Mouse (Mus musculus) Patski (cell line): ENCODE data around the gene Ms4a6b. TPM values are rescaled to one million over a fixed set of nuclear protein-coding genes. Genes with fewer than 3 reads are reported as not detected.
"Not testable (repeated sequence)": the region's sequence is repeated elsewhere in the genome, so short reads cannot be mapped to it uniquely, and the experiment has no call there.

ENCODE experiments used
- ATAC-seq: fragments of 100-300 bp; one replicate; pipeline ENCODE4 v1.8.0; 2021
- CTCF ChIA-PET: fragments of 350-600 bp; sonication (Branson Sonifier 250); formaldehyde crosslinking; loops from one replicate; lab custom pipeline; 2022; ENCODE audit warnings: inconsistent platforms; lab: Charles Lee
- POLR2A ChIA-PET: fragments of 350-600 bp; sonication (Branson Sonifier 250); formaldehyde crosslinking; loops from one replicate; lab custom pipeline; 2022; ENCODE audit warnings: antibody characterized with exemption, inconsistent platforms; lab: Charles Lee
- DNase-seq: peaks from one replicate; pipeline ENCODE4 v3.0.0-alpha.2; 2011; ENCODE audit warnings: low read depth, low spot score
- H3K27me3 ChIP-seq: fragments of 371-371 bp; one replicate; pipeline ENCODE4 v1.5.1; 2021
- CTCF ChIP-seq: fragments of 100-300 bp; IDR thresholded peaks from one replicate; pipeline ENCODE4 v1.5.1; 2021
- in situ Hi-C: fragments of 300-500 bp; cut with MboI; formaldehyde crosslinking; loops from 3 replicates; pipeline ENCODE4 v1.11.1; 2018; ENCODE audit warnings: low pct_unique_long_range_greater_than_20kb, mixed read lengths
- polyA plus RNA-seq: library from polyadenylated mRNA; unstranded; gene quantifications from one replicate; pipeline ENCODE4 v1.2.3, GENCODE M21; 2021

The Ms4a6b gene
- polyA plus RNA-seq, result not detected

DNA sequence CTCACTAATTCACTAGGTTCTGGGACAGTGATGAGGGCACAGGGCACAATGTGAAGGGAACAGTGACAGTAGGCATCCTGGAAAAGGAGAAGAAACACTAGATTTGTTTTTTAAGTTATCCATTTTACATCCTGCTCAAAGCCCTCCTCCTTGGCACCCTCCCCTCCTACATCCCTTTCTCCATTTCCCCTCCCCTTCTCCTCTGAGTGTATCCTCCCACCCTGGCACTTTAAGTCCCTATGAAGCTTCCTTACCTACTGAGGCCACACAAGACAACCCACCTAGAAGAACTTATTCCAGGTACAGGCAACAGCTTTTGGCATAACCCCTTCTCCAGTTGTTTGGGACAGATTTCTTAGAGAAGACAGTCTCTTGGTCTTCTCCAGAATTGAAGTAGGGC, at the start of gene Ms4a6b:
Gene Ms4a6b (plus strand): TSS at position 267 of the 400 bp plus-strand sequence.
- no peak for ATAC-seq
- ChIA-PET CTCF (no interaction called here), POLR2A (no interaction called here)
- no peak for TF ChIP-seq CTCF
- in situ Hi-C loops, result loop anchor here (5.0 kb wide), 1 partner anchor 49 kb away; the partner anchor contains the start of gene Ms4a6c
- DNase-seq, result no peak
- peaks cover 17% of the 10 kb centered on the region for H3K27me3 ChIP-seq

DNA sequence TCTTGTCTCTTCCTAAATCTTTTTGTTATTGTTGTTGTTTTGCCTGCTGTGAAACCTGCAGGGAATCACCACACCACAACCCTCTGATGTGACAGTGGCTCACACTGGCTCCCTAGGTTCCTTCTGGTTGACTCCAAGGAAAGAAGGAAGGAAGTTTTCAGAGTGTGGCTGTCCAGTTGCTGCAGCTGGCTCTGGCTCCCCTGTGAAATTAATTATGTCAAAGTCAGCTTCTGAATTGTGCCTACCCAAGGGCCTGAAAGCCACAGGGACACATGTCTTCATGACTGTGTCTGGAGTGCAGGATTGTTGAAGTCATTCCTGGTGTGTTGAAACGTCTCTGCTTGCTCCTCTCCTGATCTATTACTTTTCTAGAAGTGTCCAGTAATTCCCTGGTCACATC, 48.0 kb upstream of the Ms4a6b start:
- ATAC-seq, CTCF ChIA-PET, H3K27me3 ChIP-seq, DNase-seq, POLR2A ChIA-PET: not testable (repeated sequence)
- in situ Hi-C loops, result loop anchor here (5.0 kb wide), 1 partner anchor 49 kb away; the partner anchor contains the start of gene Ms4a6b

DNA sequence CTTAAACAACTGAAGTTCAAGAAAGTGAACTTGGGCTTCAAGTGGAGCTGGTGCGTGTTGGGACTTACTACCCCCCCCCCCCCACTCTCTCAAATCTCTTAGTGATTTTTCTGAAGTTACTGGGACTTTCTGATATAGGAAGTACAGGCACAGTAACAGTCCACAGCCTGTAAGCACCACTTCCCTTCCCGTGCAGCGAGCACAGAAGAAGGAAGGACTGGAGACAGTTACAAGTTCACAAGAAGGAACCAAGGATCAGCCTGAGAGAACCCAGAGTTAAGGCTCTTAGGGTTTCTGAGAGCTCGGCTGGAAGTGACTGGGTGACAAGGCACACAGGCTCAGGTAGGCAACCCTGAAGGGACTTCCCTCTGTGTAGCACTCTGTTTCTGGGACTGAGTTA, 47.1 kb upstream of the Ms4a6b start, which contains the start of gene Ms4a6c:
Gene Ms4a6c (plus strand): TSS at position 152 of the 400 bp plus-strand sequence.
- ATAC-seq, CTCF ChIA-PET, H3K27me3 ChIP-seq, DNase-seq, POLR2A ChIA-PET: not testable (repeated sequence)
- in situ Hi-C loops, result loop anchor here (5.0 kb wide), 1 partner anchor 48 kb away; the partner anchor contains the start of gene Ms4a6b

DNA sequence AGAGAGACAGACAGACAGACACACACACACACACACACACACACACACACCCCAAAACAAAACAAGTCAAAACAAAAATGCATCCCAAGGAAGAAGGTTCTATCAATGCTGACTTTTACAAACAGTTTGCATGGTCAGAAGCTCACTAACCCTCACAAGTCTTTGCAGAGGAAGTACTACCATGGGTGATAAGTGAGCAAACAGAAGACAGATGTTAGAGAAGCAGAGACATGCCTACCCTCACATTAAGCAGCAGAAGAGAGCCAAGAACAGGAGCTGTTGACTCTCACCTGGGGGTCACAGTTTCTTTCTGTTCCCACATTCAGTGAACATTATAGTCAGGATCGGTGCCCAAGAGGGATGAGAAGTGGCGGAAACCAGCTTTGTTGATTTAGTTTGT, 36.6 kb upstream of the Ms4a6b start:
- no peak for ATAC-seq
- ChIA-PET CTCF (interaction anchor here (1.8 kb wide), 1 partner anchor 9 kb away, joined by 4 read pairs; no protein-coding TSS in a partner anchor), POLR2A (no interaction called here)
- in situ Hi-C loops, result no loop called here
- no peak for TF ChIP-seq CTCF
- peaks cover 33% of the 10 kb centered on the region for H3K27me3 ChIP-seq
- DNase-seq, result no peak

DNA sequence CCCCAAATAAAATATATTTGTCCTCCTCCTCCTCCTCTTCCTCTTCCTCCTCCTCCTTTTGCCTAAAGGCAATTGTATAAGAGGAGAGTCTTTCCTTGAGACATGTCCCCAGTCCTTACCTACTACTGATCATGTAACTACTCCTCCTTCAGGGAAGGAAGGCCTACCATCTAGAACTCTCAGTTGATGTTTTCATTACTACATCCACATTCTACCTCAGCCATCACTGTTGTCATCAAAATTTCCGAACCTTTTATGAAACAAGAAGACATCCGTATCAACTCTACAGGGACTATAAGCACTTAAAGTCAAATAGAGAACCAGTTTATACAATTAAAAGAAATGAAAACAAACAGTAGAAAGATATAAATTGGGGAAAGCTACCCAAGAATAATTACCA, 33.6 kb upstream of the Ms4a6b start:
- CTCF ChIA-PET, result no interaction called here
- TF ChIP-seq CTCF, result no peak
- ATAC-seq (no peak), DNase-seq (no peak)
- POLR2A ChIA-PET, result no interaction called here
- peaks cover 26% of the 10 kb centered on the region for H3K27me3 ChIP-seq
- in situ Hi-C loops, result no loop called here

DNA sequence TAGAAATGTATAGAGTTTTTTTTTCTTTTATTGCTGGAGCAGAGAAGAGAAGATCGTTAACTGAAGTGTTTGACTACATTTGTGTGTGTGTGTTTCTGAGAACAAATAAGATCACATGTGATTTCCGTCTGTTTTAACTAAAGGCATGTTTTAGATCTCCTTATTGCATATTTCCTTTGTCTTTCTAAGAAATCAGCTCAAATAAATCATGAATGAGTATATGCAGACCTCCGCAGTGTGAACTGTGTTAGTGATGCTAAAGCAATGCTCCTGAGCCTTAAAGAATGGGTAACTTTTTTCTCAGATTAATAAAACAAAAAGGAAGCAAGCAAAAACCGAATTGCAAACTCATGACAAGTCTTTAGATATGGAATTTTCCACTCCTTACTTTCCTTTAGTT, 32.4 kb upstream of the Ms4a6b start:
- CTCF ChIA-PET, result no interaction called here
- in situ Hi-C loops, result no loop called here
- no peak for TF ChIP-seq CTCF

DNA sequence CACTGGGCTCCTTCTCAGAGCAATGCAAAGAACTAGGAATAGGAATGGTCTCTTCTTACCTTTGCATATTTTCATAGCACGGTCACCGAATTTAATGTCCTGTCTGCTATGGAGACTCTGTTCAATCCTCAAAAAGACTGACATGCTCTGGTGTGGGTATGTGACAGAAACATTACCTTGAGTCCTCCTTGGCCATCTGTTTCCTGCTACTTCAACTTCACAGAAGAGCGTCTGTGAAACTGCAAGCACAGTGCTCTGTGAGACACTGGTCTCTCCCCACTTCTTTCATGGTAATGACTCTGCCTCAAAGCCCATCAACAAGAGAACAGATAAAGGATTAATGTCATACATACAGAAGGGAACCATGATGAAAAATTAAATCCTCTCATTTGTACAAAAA, 31.9 kb upstream of the Ms4a6b start:
- ChIA-PET POLR2A (no interaction called here), CTCF (no interaction called here)

More for the DNA sequence above, 32.4 kb upstream of the Ms4a6b start:
- no peak for ATAC-seq
- peaks cover 30% of the 10 kb centered on the region for H3K27me3 ChIP-seq
- no peak for DNase-seq
- POLR2A ChIA-PET, result no interaction called here

DNA sequence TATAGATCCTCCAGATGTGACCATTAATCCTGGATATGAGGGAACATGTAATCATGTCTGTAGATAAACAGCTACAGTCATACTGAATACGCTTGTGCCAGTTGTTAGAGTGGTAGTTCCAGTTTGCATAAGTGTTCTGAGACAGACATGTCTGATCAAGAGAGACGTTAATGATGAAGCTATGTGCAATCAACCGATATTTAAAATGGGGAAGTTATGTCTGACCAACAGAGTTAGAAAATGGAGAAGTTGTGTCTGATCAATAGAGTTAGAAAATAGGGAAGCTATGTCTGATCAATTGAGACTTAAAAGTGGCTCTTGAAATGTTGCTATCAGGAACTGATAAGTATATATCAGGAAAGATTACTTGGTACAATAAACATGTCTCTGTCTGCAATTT, 31.0 kb upstream of the Ms4a6b start:
- POLR2A ChIA-PET, result interaction anchor here (0.9 kb wide), 1 partner anchor 9 kb away, joined by 4 read pairs; no protein-coding TSS in a partner anchor
- DNase-seq (no peak), ATAC-seq (no peak)
- CTCF ChIA-PET, result interaction anchor here (1.1 kb wide), 1 partner anchor 13 kb away, joined by 3 read pairs; no protein-coding TSS in a partner anchor
- no peak for TF ChIP-seq CTCF
- in situ Hi-C loops, result no loop called here
- H3K27me3 ChIP-seq, result peaks cover 35% of the 10 kb centered on the region

More for the DNA sequence above, 31.9 kb upstream of the Ms4a6b start:
- TF ChIP-seq CTCF, result no peak
- in situ Hi-C loops, result no loop called here
- ATAC-seq (no peak), DNase-seq (no peak)
- H3K27me3 ChIP-seq, result peaks cover 32% of the 10 kb centered on the region

DNA sequence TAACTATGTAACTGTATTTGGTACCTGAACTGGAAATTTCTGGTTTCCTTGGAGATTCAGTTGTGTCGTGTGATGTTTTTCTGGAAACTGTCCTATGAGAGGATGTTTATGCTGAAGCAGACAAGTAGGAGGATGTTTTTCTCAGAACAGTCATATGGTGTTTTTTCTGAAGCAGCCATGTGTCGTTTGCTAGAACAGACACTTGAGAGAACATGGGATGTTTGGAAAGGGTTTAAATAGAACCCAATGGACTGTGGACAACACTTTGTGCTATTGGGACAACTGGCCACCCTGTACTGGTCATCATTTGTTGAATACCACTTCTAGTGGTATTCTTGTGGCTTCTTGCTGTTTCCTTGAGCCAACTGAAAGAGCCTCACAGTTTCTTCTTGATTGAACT, 30.6 kb upstream of the Ms4a6b start, which contains the start of gene Gm8369:
Gene Gm8369 (plus strand): TSS at position 193 of the 400 bp plus-strand sequence.
- peaks cover 34% of the 10 kb centered on the region for H3K27me3 ChIP-seq
- ChIA-PET CTCF (interaction anchor here (1.1 kb wide), 2 partner anchors 13 to 14 kb away, joined by 3 read pairs; no protein-coding TSS in a partner anchor), POLR2A (interaction anchor here (0.9 kb wide), 1 partner anchor 10 kb away, joined by 4 read pairs; no protein-coding TSS in a partner anchor)
- DNase-seq (no peak), ATAC-seq (no peak)
- in situ Hi-C loops, result no loop called here
- no peak for TF ChIP-seq CTCF

DNA sequence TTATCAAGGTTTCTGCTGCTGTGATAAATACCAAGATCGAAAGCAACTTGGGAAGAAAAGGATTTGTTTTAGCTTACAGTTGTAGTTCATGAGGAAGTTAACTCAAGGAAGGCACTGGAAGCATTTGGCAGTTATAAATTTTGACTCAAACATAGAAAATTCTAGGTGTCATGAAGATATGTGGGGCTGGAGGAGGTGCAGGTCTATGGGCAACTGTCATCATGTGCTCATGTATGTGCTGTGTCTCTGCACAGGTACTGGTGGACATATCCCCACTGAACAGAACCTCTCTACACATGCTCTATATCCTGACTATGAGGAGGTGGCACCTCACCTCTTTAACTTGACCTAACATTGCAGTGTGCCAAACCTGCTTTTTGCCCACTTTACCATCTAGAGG, 29.7 kb upstream of the Ms4a6b start:
- in situ Hi-C loops, result no loop called here
- no peak for TF ChIP-seq CTCF
- no peak for ATAC-seq
- no peak for DNase-seq
- ChIA-PET CTCF (interaction anchor here (1.1 kb wide), 1 partner anchor 14 kb away, joined by 3 read pairs; no protein-coding TSS in a partner anchor), POLR2A (no interaction called here)
- peaks cover 30% of the 10 kb centered on the region for H3K27me3 ChIP-seq

DNA sequence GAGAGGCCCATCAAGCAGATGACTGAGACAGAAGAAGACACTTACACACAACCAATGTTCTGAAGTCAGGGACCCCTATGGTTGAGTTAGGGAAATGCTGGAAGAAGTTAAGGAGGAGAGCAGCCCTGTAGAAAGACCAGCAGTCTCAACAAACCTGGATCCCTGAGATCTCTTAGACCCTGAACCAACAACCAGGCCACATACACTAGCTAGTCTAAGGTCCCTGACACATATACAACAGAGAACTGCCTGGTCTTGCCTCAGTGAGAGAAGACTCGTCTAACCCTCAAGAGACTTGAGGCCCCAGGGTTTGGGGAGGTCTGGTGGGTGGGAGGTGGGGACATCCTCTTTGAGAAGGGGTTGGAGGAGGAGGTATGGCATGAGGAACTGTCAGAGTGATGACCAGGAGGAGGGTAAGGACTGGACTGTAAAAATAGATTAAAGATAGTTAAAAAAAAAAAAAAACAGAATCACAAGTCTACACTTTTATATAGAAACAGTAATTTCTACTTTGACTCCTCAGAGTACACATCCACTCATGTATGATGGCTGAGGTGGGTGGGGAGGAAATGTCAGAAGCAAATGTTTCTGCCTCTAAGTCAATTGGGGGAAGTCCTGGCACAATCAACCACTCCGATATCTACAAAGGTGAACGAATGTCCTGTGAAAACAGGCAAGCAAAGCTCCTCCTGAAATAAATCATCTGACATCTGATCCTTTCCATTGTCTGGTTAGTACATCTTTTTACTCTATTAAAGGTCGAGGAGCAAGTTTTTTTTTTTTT, 24.7 kb upstream of the Ms4a6b start:
- TF ChIP-seq CTCF, result no peak
- ChIA-PET POLR2A (no interaction called here), CTCF (no interaction called here)
- no peak for ATAC-seq
- in situ Hi-C loops, result no loop called here
- peaks cover 18% of the 10 kb centered on the region for H3K27me3 ChIP-seq
- no peak for DNase-seq
